Mouse (Mus musculus) intestine, embryonic 14.5 days (tissue): ENCODE results near the gene Tmem98. TPM values are rescaled to one million over a fixed set of nuclear protein-coding genes. Genes with fewer than 3 reads are reported as not detected.

Experiments
- ATAC-seq: fragments of 200-750 bp; cut with Nextera tagmentation; replicated peaks from 2 replicates; pipeline ENCODE4 v1.8.0; 2017; ENCODE audit warnings: low read depth, moderate number of reproducible peaks, moderate TSS enrichment, moderate library complexity; ENCODE audit not compliant: low FRiP score, low TSS enrichment
- DNase-seq: peaks from one replicate; pipeline ENCODE4 v3.0.0-alpha.2; 2018; ENCODE audit warnings: low spot score
- H3K27ac ChIP-seq: fragments of 300-500 bp; sonication (generic); 2 replicates; pipeline ENCODE4 v1.5.1; 2014; ENCODE audit warnings: low read depth, mild to moderate bottlenecking, control low read depth
- H3K27me3 ChIP-seq: fragments of 300-500 bp; sonication (generic); replicated peaks from 2 replicates; pipeline ENCODE4 v1.6.1; 2014; ENCODE audit warnings: low read length, control low read depth; ENCODE audit not compliant: control insufficient read depth, insufficient read depth
- H3K36me3 ChIP-seq: fragments of 300-500 bp; sonication (generic); 2 replicates; pipeline ENCODE4 v1.6.1; 2014; ENCODE audit warnings: low read length, control low read depth; ENCODE audit not compliant: control insufficient read depth, insufficient read depth
- H3K4me1 ChIP-seq: fragments of 300-500 bp; sonication (generic); replicated peaks from 2 replicates; pipeline ENCODE4 v1.6.1; 2014; ENCODE audit warnings: low read length, control low read depth, mixed read lengths; ENCODE audit not compliant: control insufficient read depth, insufficient read depth
- H3K4me2 ChIP-seq: fragments of 300-500 bp; sonication (generic); 2 replicates; pipeline ENCODE4 v1.6.1; 2014; ENCODE audit warnings: low read length
- H3K4me3 ChIP-seq: fragments of 300-500 bp; sonication (generic); 2 replicates; pipeline ENCODE4 v1.5.1; 2014; ENCODE audit warnings: low read depth, low read length, control low read depth, mixed read lengths
- H3K9ac ChIP-seq: fragments of 300-500 bp; sonication (generic); 2 replicates; pipeline ENCODE4 v1.6.1; 2014; ENCODE audit warnings: mild to moderate bottlenecking, low read length
- H3K9me3 ChIP-seq: fragments of 300-500 bp; sonication (generic); 2 replicates; pipeline ENCODE4 v1.6.1; 2016; ENCODE audit warnings: low read length, control low read depth; ENCODE audit not compliant: control insufficient read depth
- WGBS: fragments of 180-500 bp; shearing (Covaris S2); extraction: QIAGEN DNeasy Blood & Tissue Kit; methylation state at CpG from one replicate; pipeline ENCODE4 v1.1.7; 2014; 5-methylcytosine and 5-hydroxymethylcytosine counted together
- polyA plus RNA-seq: library from polyadenylated mRNA; unstranded; fragments of >200 nt; fragmentation: Nextera tagmentation; extraction: Ambion mirVana; gene quantifications from 2 replicates; pipeline ENCODE4 v1.2.1, GENCODE M21; 2014

Gene Tmem98
- polyA plus RNA-seq, 1 experiment from 2014 or later, result 180 TPM

DNA sequence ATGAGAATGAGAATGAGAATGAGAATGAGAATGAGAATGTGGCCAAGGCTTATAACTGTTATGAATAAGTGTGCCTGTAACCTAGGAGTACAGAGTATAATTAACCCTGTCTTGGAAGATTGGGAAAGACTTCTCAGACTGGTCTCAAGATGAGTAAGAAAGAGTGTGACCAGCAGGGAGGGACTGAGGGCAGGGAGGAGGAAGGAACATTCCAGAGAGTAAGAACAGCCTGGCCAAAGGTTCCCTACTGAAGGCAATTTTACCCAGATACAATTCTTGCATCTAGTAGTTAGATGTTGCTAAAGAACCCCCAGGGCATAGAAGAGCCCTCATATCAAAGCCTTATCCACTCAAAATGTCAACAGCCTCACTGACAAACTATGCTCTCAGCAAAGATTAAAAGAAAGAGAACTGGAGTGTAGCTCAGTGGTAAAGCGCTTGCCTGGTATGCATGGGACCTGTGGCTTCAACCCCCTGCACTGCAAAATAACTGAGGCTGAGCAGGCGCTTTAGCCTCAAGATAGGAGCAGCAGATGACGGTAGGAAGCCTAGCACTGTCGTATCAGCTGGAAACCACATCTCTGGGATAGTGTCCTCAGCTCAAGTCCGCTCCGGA is 37.3 kb upstream of the Tmem98 start:
- Histone ChIP-seq H3K36me3 (no peaks in the 10 kb centered on the region), H3K9ac (no peak overlapping the region), H3K4me2 (no peak overlapping the region), H3K27me3 (no peaks in the 10 kb centered on the region), H3K4me3 (no peak overlapping the region), H3K9me3 (no peaks in the 10 kb centered on the region), H3K27ac (no peak overlapping the region), H3K4me1 (no peaks in the 10 kb centered on the region)
- ATAC-seq (no peak), DNase-seq (no peak)
- WGBS, result 78% methylated on average over 6 of the region's 6 CpGs

DNA sequence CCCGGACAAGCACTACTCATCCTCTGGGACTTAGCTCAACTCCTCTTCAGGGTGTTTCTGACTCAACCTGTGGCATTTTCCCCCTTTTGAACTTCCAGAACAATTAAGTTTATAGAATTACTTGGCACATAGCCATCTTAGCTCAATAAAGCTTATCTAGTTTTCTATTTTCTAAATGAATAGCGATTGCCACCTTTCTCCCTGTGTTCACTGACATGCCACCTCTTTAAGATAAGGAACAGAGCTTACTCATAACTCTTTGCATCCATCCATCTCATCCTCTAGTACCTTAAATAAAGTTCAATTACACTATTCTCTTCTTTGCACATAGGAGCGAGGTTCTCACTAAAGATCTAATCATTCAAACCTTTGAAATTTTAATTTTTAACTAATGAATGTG is 34.4 kb upstream of the Tmem98 start:
- H3K27me3 ChIP-seq, result no peaks in the 10 kb centered on the region
- H3K4me2 ChIP-seq, result no peak overlapping the region
- no peaks in the 10 kb centered on the region for H3K9me3 ChIP-seq
- no peak overlapping the region for H3K9ac ChIP-seq
- H3K36me3 ChIP-seq, result no peaks in the 10 kb centered on the region
- no peak overlapping the region for H3K27ac ChIP-seq
- ATAC-seq, result no peak
- 67% methylated on average over 3 of the region's 3 CpGs for WGBS
- no peak for DNase-seq
- H3K4me3 ChIP-seq, result no peak overlapping the region
- peaks cover 8% of the 10 kb centered on the region for H3K4me1 ChIP-seq

DNA sequence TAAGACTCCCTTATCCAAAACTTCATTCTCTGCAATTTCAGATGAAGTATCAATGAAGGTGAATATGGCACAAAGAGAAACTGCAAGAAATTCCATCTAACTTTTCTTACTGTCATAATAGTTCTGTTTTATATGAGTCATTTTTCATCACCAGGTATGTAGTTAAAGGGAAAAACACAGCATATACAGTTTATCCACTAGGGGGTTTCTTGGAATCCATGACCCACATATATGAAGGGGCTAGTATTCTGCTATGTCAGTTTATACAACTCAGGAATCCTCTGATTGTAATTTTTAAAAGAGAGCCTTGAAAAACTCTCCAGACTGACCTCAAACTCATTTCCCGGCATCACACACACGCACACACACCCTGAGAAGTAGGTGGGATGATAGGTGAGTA is 32.3 kb upstream of the Tmem98 start:
- 71% methylated on average over 2 of the region's 2 CpGs for WGBS
- no peak for ATAC-seq
- no peaks in the 10 kb centered on the region for H3K36me3 ChIP-seq
- no peaks in the 10 kb centered on the region for H3K9me3 ChIP-seq
- H3K4me1 ChIP-seq, result peaks cover 8% of the 10 kb centered on the region
- DNase-seq, result no peak
- H3K9ac ChIP-seq, result no peak overlapping the region
- no peak overlapping the region for H3K4me3 ChIP-seq
- H3K27ac ChIP-seq, result no peak overlapping the region
- no peaks in the 10 kb centered on the region for H3K27me3 ChIP-seq
- H3K4me2 ChIP-seq, result peak overlapping the region; percentile 85

- no peak overlapping the region for H3K4me3 ChIP-seq
- peak overlapping the region; percentile 85 for H3K4me2 ChIP-seq
- ATAC-seq (no peak), DNase-seq (peak; percentile 54)
- 47% methylated on average over 6 of the region's 6 CpGs for WGBS
- H3K4me1 ChIP-seq, result peaks cover 8% of the 10 kb centered on the region
- no peak overlapping the region for H3K27ac ChIP-seq
- H3K36me3 ChIP-seq, result no peaks in the 10 kb centered on the region
- no peaks in the 10 kb centered on the region for H3K9me3 ChIP-seq
- H3K27me3 ChIP-seq, result no peaks in the 10 kb centered on the region
- no peak overlapping the region for H3K9ac ChIP-seq
Observed at GRCm38 (mm10) chr11:80778157-80778556, 31.8 kb upstream of the Tmem98 start.

DNA sequence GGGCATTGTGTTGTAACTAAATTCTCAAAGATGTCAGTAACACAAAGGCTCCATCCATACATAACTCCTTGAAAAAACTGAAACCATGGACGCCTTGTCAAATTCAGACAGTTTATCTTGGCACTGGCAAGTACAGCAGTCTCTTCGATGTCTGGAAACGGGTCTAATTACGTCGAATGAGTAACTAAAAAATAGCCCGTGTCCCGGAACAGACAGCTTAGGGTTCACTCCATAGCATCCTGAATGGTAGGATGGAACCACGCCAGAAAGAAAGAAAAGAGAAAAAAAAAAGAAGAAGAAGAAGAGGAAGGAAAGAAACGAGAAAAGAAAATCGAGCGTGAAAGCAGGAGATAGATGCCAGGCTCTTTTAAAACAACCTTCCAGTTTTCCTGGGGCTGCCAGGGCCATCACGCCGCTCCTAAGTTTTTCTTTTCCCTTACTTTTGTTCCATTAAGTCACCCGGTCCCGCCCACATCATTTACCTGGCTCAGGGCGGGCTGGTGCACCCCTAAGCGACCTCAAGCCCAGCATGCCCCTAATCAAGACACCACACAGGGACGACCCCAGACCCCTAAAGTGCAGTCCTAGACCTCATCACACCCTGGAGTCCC is 31.0 kb upstream of the Tmem98 start:
- no peaks in the 10 kb centered on the region for H3K36me3 ChIP-seq
- peak overlapping the region; percentile 60 for H3K9ac ChIP-seq
- DNase-seq (no peak), ATAC-seq (no peak)
- H3K27ac ChIP-seq, result no peak overlapping the region
- H3K4me2 ChIP-seq, result peak overlapping the region; percentile 85
- no peaks in the 10 kb centered on the region for H3K9me3 ChIP-seq
- H3K27me3 ChIP-seq, result no peaks in the 10 kb centered on the region
- H3K4me3 ChIP-seq, result peak overlapping the region; percentile 70
- 3% methylated on average over 18 of the region's 18 CpGs for WGBS
- peaks cover 8% of the 10 kb centered on the region for H3K4me1 ChIP-seq

GRCm38 (mm10) chr11:80779527-80780344 is 30.2 kb upstream of the Tmem98 start, which contains the start of gene Myo1d:
Gene Myo1d, minus strand, starts transcription at chr11:80780025.
- peak within 1 kb of the TSS; percentile 60 for H3K9ac ChIP-seq
- peaks cover 8% of the 10 kb centered on the region for H3K4me1 ChIP-seq
- H3K27me3 ChIP-seq, result no peaks in the 10 kb centered on the region
- H3K36me3 ChIP-seq, result no peaks in the 10 kb centered on the region
- H3K4me3 ChIP-seq, result peak within 1 kb of the TSS; percentile 70
- H3K9me3 ChIP-seq, result no peaks in the 10 kb centered on the region
- H3K27ac ChIP-seq, result peak within 1 kb of the TSS; percentile 71; the same call in 1 of the 2 replicates
- under 1% methylated on average over 80 of the region's 87 CpGs for WGBS
- DNase-seq (peak; percentile 96), ATAC-seq (peak; percentile 92)
- peak within 1 kb of the TSS; percentile 85 for H3K4me2 ChIP-seq

- Histone ChIP-seq H3K9me3 (no peaks in the 10 kb centered on the region), H3K36me3 (no peaks in the 10 kb centered on the region), H3K27me3 (no peaks in the 10 kb centered on the region), H3K4me2 (no peak overlapping the region), H3K4me1 (peaks cover 8% of the 10 kb centered on the region), H3K4me3 (no peak overlapping the region), H3K27ac (no peak overlapping the region), H3K9ac (no peak overlapping the region)
- DNase-seq (no peak), ATAC-seq (no peak)
- 89% methylated on average over 2 of the region's 2 CpGs for WGBS
Observed at GRCm38 (mm10) chr11:80781535-80781934, 28.4 kb upstream of the Tmem98 start.

DNA sequence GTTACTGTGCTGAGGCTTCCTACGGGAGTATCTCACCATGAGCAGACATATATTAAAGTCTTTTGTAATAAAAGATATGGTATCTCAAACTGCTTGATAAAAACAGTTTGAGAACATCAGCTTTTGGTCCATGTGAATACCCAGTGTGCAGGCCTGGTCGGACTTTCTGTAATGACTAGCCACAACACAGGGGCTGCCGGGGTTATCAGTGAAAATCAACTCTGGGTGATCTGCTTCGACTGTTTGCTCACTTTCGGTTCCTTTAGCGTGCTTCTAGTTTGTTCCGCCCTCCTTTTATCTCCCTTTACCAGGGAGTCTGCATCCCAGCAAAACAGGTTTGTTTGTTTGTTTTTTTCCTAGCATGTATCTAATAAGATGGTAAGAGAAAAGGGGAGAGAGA is 26.5 kb upstream of the Tmem98 start:
- no peaks in the 10 kb centered on the region for H3K27me3 ChIP-seq
- H3K36me3 ChIP-seq, result no peaks in the 10 kb centered on the region
- peak overlapping the region; percentile 75 for H3K27ac ChIP-seq
- H3K4me2 ChIP-seq, result no peak overlapping the region
- H3K4me3 ChIP-seq, result no peak overlapping the region
- peaks cover 4% of the 10 kb centered on the region for H3K4me1 ChIP-seq
- H3K9me3 ChIP-seq, result no peaks in the 10 kb centered on the region
- WGBS, result 45% methylated on average over 7 of the region's 7 CpGs
- DNase-seq (no peak), ATAC-seq (no peak)
- H3K9ac ChIP-seq, result no peak overlapping the region
